Mouse (Mus musculus) liver, adult 10 weeks (tissue): ENCODE data around the gene Olfr768. TPM values are rescaled to one million over a fixed set of nuclear protein-coding genes. Genes with fewer than 3 reads are reported as not detected.

ENCODE experiments used
- polyA plus RNA-seq: library from polyadenylated mRNA; stranded (reverse); fragments of 350-450 nt; fragmentation: Illumina TruSeq; extraction: RNeasy Lipid Tissue Mini Kit (QIAGEN cat#74804); gene quantifications from one replicate; pipeline ENCODE4 v1.2.3, GENCODE M21; 2014; ENCODE audit warnings: low read depth, low replicate concordance

Gene Olfr768
- polyA plus RNA-seq = not detected

DNA sequence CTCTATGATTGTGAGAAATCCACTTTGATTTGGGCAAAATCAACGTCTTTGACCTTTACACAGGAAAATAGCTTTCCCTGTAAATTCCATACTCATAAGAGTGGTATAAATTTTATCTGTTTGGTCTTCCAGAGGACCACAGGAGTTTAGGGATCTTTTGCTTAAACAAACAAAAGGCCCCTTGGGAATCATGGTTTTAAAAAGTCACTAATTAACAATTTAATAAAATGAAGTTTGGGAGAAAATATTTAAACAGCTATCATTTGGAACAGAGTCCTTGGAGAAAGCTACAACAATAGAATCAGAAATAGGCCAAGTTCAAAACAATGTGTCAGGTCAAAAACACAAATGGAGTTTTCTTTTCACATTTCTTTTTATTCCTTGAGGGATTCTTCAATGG, at the start of gene Olfr768:
Olfr768 (minus strand) TSS at position 101 of the 400 bp plus-strand sequence.

DNA sequence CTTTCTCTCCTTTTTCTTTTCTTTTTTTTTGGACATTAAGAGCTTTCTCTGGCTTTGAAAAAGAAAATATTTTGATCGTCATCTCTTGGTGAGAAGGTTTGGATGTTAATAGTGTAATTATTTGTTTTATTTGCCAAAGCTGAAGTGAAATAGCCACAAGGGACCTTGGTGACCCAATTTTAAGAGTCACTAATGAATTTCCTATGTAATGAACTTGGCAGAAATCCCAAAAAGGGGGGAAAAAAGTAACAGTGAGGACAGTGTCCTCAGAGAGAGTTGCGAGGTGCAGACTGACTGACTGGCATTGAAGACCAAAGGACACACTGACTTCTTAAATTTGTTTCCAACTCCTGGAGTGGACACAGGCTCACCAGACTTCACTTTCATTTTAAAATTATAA, 39.7 kb upstream of the Olfr768 start, which contains the start of gene Olfr770:
Olfr770 (minus strand) TSS at position 101 of the 400 bp plus-strand sequence.

GRCm38 (mm10) chr10:129117761-129118160, 18.6 kb upstream of the Olfr768 start, which contains the start of gene Olfr769:
Gene Olfr769, minus strand, starts transcription at chr10:129117861.

GRCm38 (mm10) chr10:129082810-129083209, 16.4 kb downstream of the Olfr768 start, which contains the start of gene Olfr767:
Gene Olfr767, minus strand, starts transcription at chr10:129082910.

GRCm38 (mm10) chr10:129068877-129069276, 30.3 kb downstream of the Olfr768 start, which contains the start of gene Olfr766-ps1:
Gene Olfr766-ps1, minus strand, starts transcription at chr10:129068977.

GRCm38 (mm10) chr10:129049898-129050297, 49.3 kb downstream of the Olfr768 start, which contains the start of gene Olfr765:
Gene Olfr765, minus strand, starts transcription at chr10:129049998.

Other genes with a start within 250 kb of the Olfr768 start
- gene Gdf11, start 207.7 kb downstream of the Olfr768 start, polyA plus RNA-seq = not detected
- 7.7 TPM for gene Cd63, start 198.4 kb downstream of the Olfr768 start, polyA plus RNA-seq
- gene Rdh5, start 176.5 kb downstream of the Olfr768 start, polyA plus RNA-seq = 7.7 TPM
- gene Bloc1s1, start 175.3 kb downstream of the Olfr768 start, polyA plus RNA-seq = 15.0 TPM
- 0.69 TPM for gene Itga7, start 165.6 kb downstream of the Olfr768 start, polyA plus RNA-seq
- gene Mettl7b, start 138.4 kb downstream of the Olfr768 start, polyA plus RNA-seq = 198 TPM
- not detected for gene Olfr9, start 109.9 kb downstream of the Olfr768 start, polyA plus RNA-seq
- gene Olfr763, start 88.6 kb downstream of the Olfr768 start, polyA plus RNA-seq = not detected
- gene Olfr764-ps1, start 59.5 kb downstream of the Olfr768 start, polyA plus RNA-seq = not detected
- gene Olfr765, start 49.4 kb downstream of the Olfr768 start, polyA plus RNA-seq = not detected
- not detected for gene Olfr766-ps1, start 30.4 kb downstream of the Olfr768 start, polyA plus RNA-seq
- not detected for gene Olfr767, start 16.5 kb downstream of the Olfr768 start, polyA plus RNA-seq
- gene Olfr769, start 18.5 kb upstream of the Olfr768 start, polyA plus RNA-seq = not detected
- gene Olfr770, start 39.6 kb upstream of the Olfr768 start, polyA plus RNA-seq = not detected
- gene Olfr771, start 65.4 kb upstream of the Olfr768 start, polyA plus RNA-seq = not detected
- gene Olfr772, start 78.5 kb upstream of the Olfr768 start, polyA plus RNA-seq = not detected
- not detected for gene Olfr773, start 88.0 kb upstream of the Olfr768 start, polyA plus RNA-seq
- not detected for gene Olfr774, start 136.8 kb upstream of the Olfr768 start, polyA plus RNA-seq
- not detected for gene Olfr775, start 149.0 kb upstream of the Olfr768 start, polyA plus RNA-seq
- gene Olfr776, start 159.8 kb upstream of the Olfr768 start, polyA plus RNA-seq = not detected
- gene Olfr777, start 172.1 kb upstream of the Olfr768 start, polyA plus RNA-seq = not detected
- not detected for gene Olfr780, start 218.7 kb upstream of the Olfr768 start, polyA plus RNA-seq
- not detected for gene Olfr781, start 229.5 kb upstream of the Olfr768 start, polyA plus RNA-seq
- gene Olfr782, start 249.5 kb upstream of the Olfr768 start, polyA plus RNA-seq = not detected